Mouse (Mus musculus): ENCODE data around the gene Tfap2e.

Gene Tfap2e

GRCm38 (mm10) chr4:126696908-126697307 is 39.1 kb downstream of the Tfap2e start:
- no peak for DNase-seq

- no peak for DNase-seq
Observed at GRCm38 (mm10) chr4:126693021-126693420, 43.0 kb downstream of the Tfap2e start.

GRCm38 (mm10) chr4:126689457-126689856 is 46.6 kb downstream of the Tfap2e start:
- no peak for DNase-seq

- no peak for DNase-seq
Observed at GRCm38 (mm10) chr4:126683084-126683483, 53.0 kb downstream of the Tfap2e start.

GRCm38 (mm10) chr4:126682298-126682697 is 53.7 kb downstream of the Tfap2e start:
- no peak for DNase-seq

- DNase-seq: peak; percentile 99
Observed at GRCm38 (mm10) chr4:126677054-126678003, 58.7 kb downstream of the Tfap2e start, which contains the start of gene Psmb2. Gene Psmb2, plus strand, starts transcription at chr4:126677630.

- DNase-seq: no peak
Observed at GRCm38 (mm10) chr4:126667075-126667474, 69.0 kb downstream of the Tfap2e start.

All from lung, postnatal 4 days (tissue).